9 mouse cellular contexts compared by ENCODE assay signal in genomic region chr14:32825426-32826032, GRCm38 (mm10). TPM values are rescaled to one million over a fixed set of nuclear protein-coding genes. Genes with fewer than 3 reads are reported as not detected.
DNase-seq lines count a peak whose midpoint lies in the region; ATAC-seq lines count a peak whose summit lies in the region.
"Had no signal": no experiment of that assay in that cellular context is flagged by ENCODE, and none has a peak within 500 bp of the region (broad histone marks: within the 10 kb centered on the region; RNA-seq: fewer than 3 reads in every experiment).

No protein-coding gene starts in this region.

- H3K9me3 ChIP-seq in forebrain, embryonic 12.5 days: no peaks in the 10 kb centered on the region
- H3K9me3 ChIP-seq in midbrain, embryonic 15.5 days: no peaks in the 10 kb centered on the region; the same call in 1 of the 2 replicates

- peak; percentile 40 for DNase-seq in WW6 (ENCODE audit: low read depth, low spot score)
- peak; percentile 67 for DNase-seq in heart, postnatal 4 days
- peak; percentile 83 to 90 for DNase-seq in kidney, postnatal 4 days
- DNase-seq in cerebellum, adult 8-10 months: no peak
- DNase-seq in cerebellum, postnatal 14 days: no peak
- no peak for DNase-seq in frontal cortex, postnatal 14 days (ENCODE audit: low spot score in 2 of 2)

- no peak overlapping the region for H3K27ac ChIP-seq in forebrain, embryonic 12.5 days
- H3K27ac ChIP-seq in midbrain, embryonic 15.5 days: no peak overlapping the region
- H3K27ac ChIP-seq: macrophage had no signal

- H3K4me1 ChIP-seq in forebrain, embryonic 12.5 days: peaks cover 10% of the 10 kb centered on the region
- H3K4me1 ChIP-seq in midbrain, embryonic 15.5 days: peaks cover 6% of the 10 kb centered on the region; the same call in 1 of the 2 replicates

- peaks cover 3% of the 10 kb centered on the region; the same call in 1 of the 2 replicates for H3K27me3 ChIP-seq in forebrain, embryonic 12.5 days
- H3K27me3 ChIP-seq in midbrain, embryonic 15.5 days (replicated peaks): no peaks in the 10 kb centered on the region

- 7% methylated on average over 11 of the region's 11 CpGs for WGBS in forebrain, embryonic 12.5 days
- 8% methylated on average over 11 of the region's 11 CpGs for WGBS in midbrain, embryonic 15.5 days

- ATAC-seq in forebrain, embryonic 12.5 days (ENCODE audit: low FRiP score): 0 out of 2 replicates have a peak, but pooled peaks have one; percentile 64
- ATAC-seq in midbrain, embryonic 15.5 days (replicated peaks): no peak; the same call in 1 of the 2 replicates

- H3K9ac ChIP-seq in forebrain, embryonic 12.5 days: no peak overlapping the region
- H3K9ac ChIP-seq in midbrain, embryonic 15.5 days: no peak overlapping the region

- H3K4me2 ChIP-seq in forebrain, embryonic 12.5 days: peak overlapping the region; percentile 23
- peak overlapping the region; percentile 20 for H3K4me2 ChIP-seq in midbrain, embryonic 15.5 days

- H3K36me3 ChIP-seq in forebrain, embryonic 12.5 days (replicated peaks): no peaks in the 10 kb centered on the region
- no peaks in the 10 kb centered on the region for H3K36me3 ChIP-seq in midbrain, embryonic 15.5 days (replicated peaks)

- H3K4me3 ChIP-seq in forebrain, embryonic 12.5 days (replicated peaks): no peak overlapping the region
- no peak overlapping the region for H3K4me3 ChIP-seq in midbrain, embryonic 15.5 days

RNA-seq across cellular contexts. Expression of gene Fam170b, which starts 8.2 kb away (rescaled TPM):
- polyA plus RNA-seq in forebrain, embryonic 12.5 days (2016; fragmentation: Nextera tagmentation; extraction: Ambion mirVana): not detected in 2 replicates
- total RNA-seq in heart, postnatal 4 days (2021): under 1 TPM in 1 of 2 experiments, not detected in 1; 0.16 TPM
- not detected in 2 replicates for polyA plus RNA-seq in midbrain, embryonic 15.5 days (2015; fragmentation: Nextera tagmentation; extraction: Ambion mirVana)
- polyA plus RNA-seq: macrophage had no signal

RNA-seq across cellular contexts. Expression of gene Vstm4, which starts 31.0 kb away (rescaled TPM):
- 3.6 and 3.7 TPM in 2 replicates for polyA plus RNA-seq in forebrain, embryonic 12.5 days (2016; fragmentation: Nextera tagmentation; extraction: Ambion mirVana)
- 10 to 100 TPM; 18.6 to 19.4 TPM for total RNA-seq in heart, postnatal 4 days (2021)
- polyA plus RNA-seq in midbrain, embryonic 15.5 days (2015; fragmentation: Nextera tagmentation; extraction: Ambion mirVana): 10.9 and 13.3 TPM in 2 replicates

RNA-seq across cellular contexts. Expression of gene Tmem273, which starts 39.8 kb away (rescaled TPM):
- polyA plus RNA-seq in forebrain, embryonic 12.5 days (2016; fragmentation: Nextera tagmentation; extraction: Ambion mirVana): 0.20 TPM in 1 of 2 replicates, not detected in the other
- under 1 TPM in 1 of 2 experiments, not detected in 1; 0.57 TPM for total RNA-seq in heart, postnatal 4 days (2021)
- polyA plus RNA-seq in midbrain, embryonic 15.5 days (2015; fragmentation: Nextera tagmentation; extraction: Ambion mirVana): 0.19 and 0.27 TPM in 2 replicates

Comparison
In these comparisons a context has a peak if more than half of its experiments do, and no peak if none do; other contexts are left out.
1. DNase-seq: peak in WW6 (single experiment), heart, postnatal 4 days (single experiment) and kidney, postnatal 4 days (2 of 2); none in cerebellum, adult 8-10 months (single experiment), cerebellum, postnatal 14 days (0 of 2) and frontal cortex, postnatal 14 days (0 of 2).